Mouse (Mus musculus): ENCODE results near the gene Patl2. TPM values are rescaled to one million over a fixed set of nuclear protein-coding genes. Genes with fewer than 3 reads are reported as not detected.

The Patl2 gene
- not detected in 2 replicates for polyA plus RNA-seq (2012; rRNA removed)

DNA sequence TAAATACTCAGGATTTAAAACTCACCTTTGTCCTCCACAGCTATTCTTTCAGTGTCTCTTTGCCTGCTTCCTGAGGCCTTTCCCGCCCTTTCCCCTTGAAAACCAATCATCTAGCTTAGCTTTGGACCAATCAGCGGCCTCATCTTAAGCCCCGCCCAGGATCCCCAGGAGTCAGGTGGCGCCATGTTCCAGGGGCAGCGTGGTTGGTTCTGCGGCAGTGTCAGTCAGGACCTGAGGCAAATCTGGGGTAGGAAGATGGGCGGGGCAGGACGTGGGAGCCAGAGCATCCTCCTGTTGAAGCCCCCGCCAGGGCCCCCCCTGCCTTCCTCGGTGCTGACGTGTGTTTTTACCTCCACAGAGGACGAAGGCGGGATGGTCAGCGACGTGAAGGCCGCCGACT is at the start of gene Patl2, which contains the start of gene Terb2:
Patl2 (minus strand) TSS at position 84 of the 400 bp plus-strand sequence.
Terb2 (plus strand) TSS at position 167 of the 400 bp plus-strand sequence.
- Histone ChIP-seq H3K27ac (ENCODE audit: insufficient read depth, low read depth, low read length) (no peak within 1 kb of the TSS), H3K4me1 (ENCODE audit: control insufficient read depth, insufficient read depth, insufficient read length, low read length) (peaks cover 6% of the 10 kb centered on the region), H3K36me3 (ENCODE audit: control insufficient read depth, insufficient read depth, low read length) (no peaks in the 10 kb centered on the region), H3K4me3 (ENCODE audit: low read depth, low read length) (no peak within 1 kb of the TSS), H3K27me3 (ENCODE audit: control insufficient read depth, insufficient read depth, low read length) (no peaks in the 10 kb centered on the region)
- WGBS: 88% methylated on average over 17 of the region's 17 CpGs
- TF ChIP-seq CTCF (IDR thresholded peaks at IDR 0.05; ENCODE audit: extremely low read depth, insufficient read length, insufficient replicate concordance, low read depth, low read length): no peak
- no peak for TF ChIP-seq POLR2A (IDR thresholded peaks at IDR 0.05; ENCODE audit: low read depth, low read length)

DNA sequence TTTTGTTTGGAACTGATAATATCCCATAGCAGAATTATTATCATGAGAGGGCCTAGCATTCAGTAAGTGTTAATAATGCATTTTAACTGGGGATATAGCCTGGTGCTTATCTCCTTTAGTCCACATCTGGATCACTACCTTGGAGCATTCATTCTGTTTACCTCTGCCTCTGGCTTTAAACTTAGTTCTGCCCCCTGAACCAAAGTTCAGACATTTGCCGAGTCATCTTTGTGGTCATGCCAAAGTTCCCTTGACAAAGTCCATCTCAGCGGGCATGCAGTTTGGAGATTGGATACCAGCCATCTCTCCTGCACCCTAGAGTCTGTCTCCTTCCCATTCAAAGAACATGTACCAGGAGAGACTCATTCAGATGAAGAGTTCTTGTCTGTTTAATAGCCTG is 49.4 kb upstream of the Patl2 start:
- Histone ChIP-seq H3K4me3 (ENCODE audit: low read depth, low read length) (no peak overlapping the region), H3K4me1 (ENCODE audit: control insufficient read depth, insufficient read depth, insufficient read length, low read length) (peaks cover 7% of the 10 kb centered on the region; the same call in 1 of the 2 replicates), H3K27ac (ENCODE audit: insufficient read depth, low read depth, low read length) (peak overlapping the region; percentile 99), H3K27me3 (ENCODE audit: control insufficient read depth, insufficient read depth, low read length) (no peaks in the 10 kb centered on the region), H3K36me3 (ENCODE audit: control insufficient read depth, insufficient read depth, low read length) (no peaks in the 10 kb centered on the region)
- TF ChIP-seq POLR2A (IDR thresholded peaks at IDR 0.05; ENCODE audit: low read depth, low read length): no peak
- TF ChIP-seq CTCF (IDR thresholded peaks at IDR 0.05; ENCODE audit: extremely low read depth, insufficient read length, insufficient replicate concordance, low read depth, low read length): no peak
- WGBS: 16% methylated on average over 2 of the region's 2 CpGs

- TF ChIP-seq POLR2A (IDR thresholded peaks at IDR 0.05; ENCODE audit: low read depth, low read length) (peak; percentile 40), CTCF (IDR thresholded peaks at IDR 0.05; ENCODE audit: extremely low read depth, insufficient read length, insufficient replicate concordance, low read depth, low read length) (0 out of 2 replicates have a peak, but pooled peaks have one; percentile 1)
These were observed 48.8 kb upstream of the Patl2 start, which contains the start of gene Sord for GRCm38 (mm10) chr2:122234611-122235288. Gene Sord (plus strand): TSS chr2:122234749.

GRCm38 (mm10) chr2:122233759-122234557 is 48.0 kb upstream of the Patl2 start:
- Histone ChIP-seq H3K4me1 (ENCODE audit: control insufficient read depth, insufficient read depth, insufficient read length, low read length) (peaks cover 4% of the 10 kb centered on the region; the same call in 1 of the 2 replicates), H3K36me3 (ENCODE audit: control insufficient read depth, insufficient read depth, low read length) (no peaks in the 10 kb centered on the region), H3K4me3 (ENCODE audit: low read depth, low read length) (peak overlapping the region; percentile 90), H3K27ac (ENCODE audit: insufficient read depth, low read depth, low read length) (peak overlapping the region; percentile 44), H3K27me3 (ENCODE audit: control insufficient read depth, insufficient read depth, low read length) (no peaks in the 10 kb centered on the region)
- TF ChIP-seq POLR2A (IDR thresholded peaks at IDR 0.05; ENCODE audit: low read depth, low read length) (no peak), CTCF (IDR thresholded peaks at IDR 0.05; ENCODE audit: extremely low read depth, insufficient read length, insufficient replicate concordance, low read depth, low read length) (0 out of 2 replicates have a peak, but pooled peaks have one; percentile 2)
- 7% methylated on average over 26 of the region's 26 CpGs for WGBS

More at GRCm38 (mm10) chr2:122234611-122235288, 48.8 kb upstream of the Patl2 start, which contains the start of gene Sord:
- Histone ChIP-seq H3K4me1 (ENCODE audit: control insufficient read depth, insufficient read depth, insufficient read length, low read length) (peaks cover 7% of the 10 kb centered on the region; the same call in 1 of the 2 replicates), H3K27ac (ENCODE audit: insufficient read depth, low read depth, low read length) (peak within 1 kb of the TSS; percentile 99), H3K27me3 (ENCODE audit: control insufficient read depth, insufficient read depth, low read length) (no peaks in the 10 kb centered on the region), H3K4me3 (ENCODE audit: low read depth, low read length) (peak within 1 kb of the TSS; percentile 90), H3K36me3 (ENCODE audit: control insufficient read depth, insufficient read depth, low read length) (no peaks in the 10 kb centered on the region)
- WGBS: 2% methylated on average over 35 of the region's 35 CpGs

- Histone ChIP-seq H3K4me3 (ENCODE audit: low read depth, low read length) (no peak overlapping the region), H3K27me3 (ENCODE audit: control insufficient read depth, insufficient read depth, low read length) (no peaks in the 10 kb centered on the region), H3K36me3 (ENCODE audit: control insufficient read depth, insufficient read depth, low read length) (no peaks in the 10 kb centered on the region), H3K27ac (ENCODE audit: insufficient read depth, low read depth, low read length) (no peak overlapping the region), H3K4me1 (ENCODE audit: control insufficient read depth, insufficient read depth, insufficient read length, low read length) (peaks cover 4% of the 10 kb centered on the region; the same call in 1 of the 2 replicates)
- TF ChIP-seq CTCF (IDR thresholded peaks at IDR 0.05; ENCODE audit: extremely low read depth, insufficient read length, insufficient replicate concordance, low read depth, low read length): no peak
- no peak for TF ChIP-seq POLR2A (IDR thresholded peaks at IDR 0.05; ENCODE audit: low read depth, low read length)
- 66% methylated on average over 5 of the region's 5 CpGs for WGBS
These were observed 47.4 kb upstream of the Patl2 start for GRCm38 (mm10) chr2:122233341-122233740.

- no peaks in the 10 kb centered on the region for H3K27me3 ChIP-seq (ENCODE audit: control insufficient read depth, insufficient read depth, low read length)
- peaks cover 4% of the 10 kb centered on the region; the same call in 1 of the 2 replicates for H3K4me1 ChIP-seq (ENCODE audit: control insufficient read depth, insufficient read depth, insufficient read length, low read length)
- TF ChIP-seq POLR2A (IDR thresholded peaks at IDR 0.05; ENCODE audit: low read depth, low read length): no peak
- TF ChIP-seq CTCF (IDR thresholded peaks at IDR 0.05; ENCODE audit: extremely low read depth, insufficient read length, insufficient replicate concordance, low read depth, low read length): no peak
- no peak overlapping the region for H3K4me3 ChIP-seq (ENCODE audit: low read depth, low read length)
- H3K36me3 ChIP-seq (ENCODE audit: control insufficient read depth, insufficient read depth, low read length): no peaks in the 10 kb centered on the region
- no peak overlapping the region for H3K27ac ChIP-seq (ENCODE audit: insufficient read depth, low read depth, low read length)
- WGBS: 94% methylated on average over 9 of the region's 9 CpGs
These were observed 45.6 kb upstream of the Patl2 start for GRCm38 (mm10) chr2:122231616-122232015.

Measured in small intestine, adult 2 months (tissue).